Mouse (Mus musculus): ENCODE measurements around the gene Babam2. TPM values are rescaled to one million over a fixed set of nuclear protein-coding genes. Genes with fewer than 3 reads are reported as not detected.

Babam2 gene
- polyA plus RNA-seq, 1 experiment = 33.3 TPM

DNA sequence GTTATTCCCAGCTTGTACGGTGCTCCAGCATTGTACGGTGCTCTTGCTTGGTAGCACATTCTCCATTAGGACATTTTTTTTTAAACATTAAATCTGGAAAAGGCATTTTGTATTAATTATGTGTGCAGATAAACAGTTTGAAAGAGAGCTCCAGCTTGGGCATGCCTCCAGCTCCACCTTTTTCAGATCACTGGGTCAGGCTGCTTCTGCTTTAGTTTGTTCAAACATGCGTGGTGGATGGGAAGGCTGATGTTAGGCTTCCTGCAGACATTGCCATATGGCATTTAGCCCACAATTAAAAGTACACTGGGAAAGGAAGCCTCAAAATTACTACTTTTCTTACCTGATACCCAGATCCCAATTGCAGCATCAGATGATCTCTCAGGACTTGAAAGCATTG, 310.9 kb downstream of the Babam2 start:
- DNase-seq (ENCODE audit: low read depth) = no peak
- TF ChIP-seq CTCF (IDR thresholded peaks at IDR 0.05; ENCODE audit: borderline replicate concordance, extremely low read depth, insufficient read depth, insufficient read length) (no peak), POLR2A (IDR thresholded peaks at IDR 0.05; ENCODE audit: borderline replicate concordance, extremely low read depth, insufficient read depth, insufficient read length, poor library complexity, severe bottlenecking) (no peak)

DNA sequence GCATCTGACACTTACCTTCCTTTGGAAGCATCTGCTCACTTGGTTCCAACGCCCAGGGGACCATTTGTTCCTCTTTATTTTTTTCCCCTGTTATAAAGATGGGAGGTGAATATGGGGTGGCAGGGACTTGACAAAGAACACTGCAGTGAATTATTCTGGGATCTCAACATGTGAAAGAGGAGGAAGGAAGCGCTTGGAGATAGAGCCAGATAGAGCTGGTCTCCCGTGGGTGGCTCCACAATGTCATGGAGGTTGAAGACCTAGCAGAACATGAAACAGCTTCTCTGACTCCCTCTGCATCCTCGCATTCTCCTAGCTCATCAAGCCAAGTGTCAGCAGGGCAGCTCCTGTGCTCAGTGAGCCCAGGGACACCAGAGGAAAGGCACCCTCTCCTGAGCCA, 312.6 kb downstream of the Babam2 start:
- DNase-seq (ENCODE audit: low read depth) = no peak
- TF ChIP-seq POLR2A (IDR thresholded peaks at IDR 0.05; ENCODE audit: borderline replicate concordance, extremely low read depth, insufficient read depth, insufficient read length, poor library complexity, severe bottlenecking) = no peak
- TF ChIP-seq CTCF (IDR thresholded peaks at IDR 0.05; ENCODE audit: borderline replicate concordance, extremely low read depth, insufficient read depth, insufficient read length) = no peak

DNA sequence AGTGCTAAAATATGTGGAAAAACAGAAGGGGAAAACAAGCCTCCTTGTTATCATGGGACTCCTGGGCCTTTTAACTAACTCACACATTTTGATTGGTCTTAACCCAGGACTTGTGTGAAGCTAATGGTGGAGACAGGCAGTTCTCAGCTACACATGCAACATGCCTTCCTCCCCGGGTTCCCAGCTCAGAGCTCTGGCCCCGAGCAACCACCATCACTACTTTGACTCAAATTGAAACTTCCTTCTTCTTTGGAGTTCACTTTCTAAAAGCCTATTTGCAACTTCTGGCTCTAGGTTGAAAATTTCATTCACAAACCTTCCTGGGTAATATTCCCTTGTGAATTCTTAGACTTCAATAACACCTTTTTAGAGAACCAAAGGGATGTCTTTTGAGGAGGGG, 315.6 kb downstream of the Babam2 start:
- DNase-seq (ENCODE audit: low read depth) = no peak

DNA sequence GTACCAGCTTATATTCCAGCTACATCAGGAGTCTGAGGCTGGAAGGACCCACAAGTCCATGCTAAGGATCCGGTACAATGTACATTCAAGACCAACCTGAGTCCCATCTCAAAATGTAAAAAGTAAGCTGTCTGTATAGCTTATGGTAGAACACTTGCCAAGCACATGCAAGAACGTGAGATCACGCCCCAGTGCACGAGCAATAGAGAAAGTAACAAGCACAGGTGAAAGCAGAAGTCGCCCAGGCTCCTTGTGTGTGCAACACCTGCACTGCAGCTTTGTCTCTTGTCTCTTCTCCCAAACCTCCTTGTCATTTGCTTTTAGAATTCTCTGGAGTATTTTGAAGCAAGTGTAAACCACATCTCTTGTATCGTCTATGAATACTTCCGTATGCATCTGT, 317.3 kb downstream of the Babam2 start:
- no peak for TF ChIP-seq POLR2A (IDR thresholded peaks at IDR 0.05; ENCODE audit: borderline replicate concordance, extremely low read depth, insufficient read depth, insufficient read length, poor library complexity, severe bottlenecking)
- no peak for TF ChIP-seq CTCF (IDR thresholded peaks at IDR 0.05; ENCODE audit: borderline replicate concordance, extremely low read depth, insufficient read depth, insufficient read length)
- DNase-seq (ENCODE audit: low read depth) = no peak

More for the DNA sequence above, 315.6 kb downstream of the Babam2 start:
- no peak for TF ChIP-seq CTCF (IDR thresholded peaks at IDR 0.05; ENCODE audit: borderline replicate concordance, extremely low read depth, insufficient read depth, insufficient read length)
- TF ChIP-seq POLR2A (IDR thresholded peaks at IDR 0.05; ENCODE audit: borderline replicate concordance, extremely low read depth, insufficient read depth, insufficient read length, poor library complexity, severe bottlenecking) = no peak

DNA sequence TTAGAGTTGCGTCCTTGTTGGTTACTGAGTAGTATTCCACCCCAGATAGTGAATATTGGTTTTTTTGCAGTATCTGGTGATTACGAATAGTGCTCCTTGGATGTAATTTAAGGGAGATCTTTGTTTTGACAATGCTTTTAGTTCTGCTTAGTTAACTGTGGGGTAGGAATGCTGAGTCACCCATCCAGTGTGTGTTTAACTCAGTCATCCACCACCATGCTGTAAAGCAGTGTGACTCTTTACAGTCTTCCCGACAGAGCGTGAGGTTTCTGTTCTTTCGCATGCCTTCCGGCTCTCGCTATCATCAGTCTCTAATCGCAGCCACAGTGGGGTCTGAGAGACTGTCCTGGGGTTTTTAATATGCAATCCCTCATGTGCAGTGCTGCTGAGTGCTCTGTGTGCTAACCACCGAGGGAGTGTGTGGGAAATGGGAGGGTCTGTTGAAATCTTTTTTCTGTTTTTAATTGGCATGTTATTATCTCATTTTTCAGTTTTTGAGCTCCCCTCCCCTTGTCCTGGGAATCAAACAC, 318.5 kb downstream of the Babam2 start:
- TF ChIP-seq CTCF (IDR thresholded peaks at IDR 0.05; ENCODE audit: borderline replicate concordance, extremely low read depth, insufficient read depth, insufficient read length) = no peak
- no peak for TF ChIP-seq POLR2A (IDR thresholded peaks at IDR 0.05; ENCODE audit: borderline replicate concordance, extremely low read depth, insufficient read depth, insufficient read length, poor library complexity, severe bottlenecking)
- no peak for DNase-seq (ENCODE audit: low read depth)

DNA sequence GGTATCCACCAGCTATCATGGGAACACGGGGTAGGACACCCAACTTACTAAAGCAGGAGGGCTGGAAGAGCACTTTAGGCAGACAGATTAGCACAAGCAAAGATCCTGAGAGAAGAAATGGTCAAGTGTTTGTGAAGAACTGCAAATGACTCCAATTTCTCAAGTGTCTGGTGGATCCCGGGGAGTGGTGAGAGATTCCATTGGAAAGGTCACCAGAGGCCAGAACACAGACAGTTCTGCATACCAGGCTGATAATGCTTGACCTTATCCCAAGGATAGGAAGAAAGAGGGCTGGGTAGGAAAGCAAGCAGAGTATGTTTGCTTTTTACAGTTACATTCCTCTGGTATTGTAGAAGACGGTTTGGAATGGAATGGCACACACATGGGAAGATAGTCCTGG, 320.2 kb downstream of the Babam2 start:
- TF ChIP-seq POLR2A (IDR thresholded peaks at IDR 0.05; ENCODE audit: borderline replicate concordance, extremely low read depth, insufficient read depth, insufficient read length, poor library complexity, severe bottlenecking) (no peak), CTCF (IDR thresholded peaks at IDR 0.05; ENCODE audit: borderline replicate concordance, extremely low read depth, insufficient read depth, insufficient read length) (no peak)
- DNase-seq (ENCODE audit: low read depth) = no peak

DNA sequence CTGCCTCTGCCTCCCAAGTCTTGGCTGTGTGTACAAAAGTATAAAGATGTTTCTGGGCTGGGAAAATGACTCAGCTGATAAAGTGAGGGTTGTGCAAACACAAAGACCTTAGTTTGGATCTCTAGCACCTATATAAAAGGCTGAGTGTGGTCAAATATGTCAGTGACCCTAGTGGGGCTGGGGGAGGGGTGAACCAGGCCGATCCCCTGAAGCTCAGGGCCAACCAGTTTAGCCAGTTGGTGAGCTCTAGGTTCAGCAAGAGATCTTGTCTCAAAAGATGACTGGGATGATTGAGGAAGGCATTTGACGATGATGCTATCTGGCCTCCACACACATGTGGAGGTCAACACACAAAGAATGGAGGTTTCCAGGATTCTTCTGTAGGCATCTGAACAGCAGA, 320.8 kb downstream of the Babam2 start:
- DNase-seq (ENCODE audit: low read depth) = no peak
- TF ChIP-seq CTCF (IDR thresholded peaks at IDR 0.05; ENCODE audit: borderline replicate concordance, extremely low read depth, insufficient read depth, insufficient read length) (no peak), POLR2A (IDR thresholded peaks at IDR 0.05; ENCODE audit: borderline replicate concordance, extremely low read depth, insufficient read depth, insufficient read length, poor library complexity, severe bottlenecking) (no peak)

DNA sequence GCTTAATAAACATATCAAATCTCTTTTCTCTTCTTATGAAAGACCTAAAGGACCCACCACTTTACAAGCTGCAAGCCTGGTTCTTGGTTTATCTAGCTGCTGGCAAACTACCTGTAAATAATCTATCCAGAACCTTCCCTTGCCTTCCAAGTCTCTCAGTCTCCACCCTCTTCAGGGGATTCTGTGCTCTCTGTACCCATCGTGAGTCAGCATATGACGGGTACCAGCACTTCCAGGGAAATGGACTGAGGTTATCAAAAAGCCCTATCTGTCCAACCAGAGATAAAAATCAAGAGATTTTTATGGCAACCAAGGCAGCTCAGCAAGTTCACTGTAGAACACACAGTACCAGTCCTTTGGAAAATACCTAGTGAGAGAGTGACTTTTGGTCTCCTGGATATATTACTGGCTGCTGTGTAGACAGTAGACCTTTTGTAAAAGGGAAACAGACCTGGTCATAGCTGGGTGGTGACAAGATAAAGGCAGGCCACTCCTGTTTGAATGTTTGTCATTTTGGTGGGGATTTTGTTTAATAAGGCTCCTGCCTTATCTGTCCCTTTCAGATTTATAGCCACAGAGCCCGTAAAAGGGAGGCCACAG, 332.4 kb downstream of the Babam2 start:
- no peak for DNase-seq (ENCODE audit: low read depth)
- no peak for TF ChIP-seq POLR2A (IDR thresholded peaks at IDR 0.05; ENCODE audit: borderline replicate concordance, extremely low read depth, insufficient read depth, insufficient read length, poor library complexity, severe bottlenecking)
- no peak for TF ChIP-seq CTCF (IDR thresholded peaks at IDR 0.05; ENCODE audit: borderline replicate concordance, extremely low read depth, insufficient read depth, insufficient read length)

DNA sequence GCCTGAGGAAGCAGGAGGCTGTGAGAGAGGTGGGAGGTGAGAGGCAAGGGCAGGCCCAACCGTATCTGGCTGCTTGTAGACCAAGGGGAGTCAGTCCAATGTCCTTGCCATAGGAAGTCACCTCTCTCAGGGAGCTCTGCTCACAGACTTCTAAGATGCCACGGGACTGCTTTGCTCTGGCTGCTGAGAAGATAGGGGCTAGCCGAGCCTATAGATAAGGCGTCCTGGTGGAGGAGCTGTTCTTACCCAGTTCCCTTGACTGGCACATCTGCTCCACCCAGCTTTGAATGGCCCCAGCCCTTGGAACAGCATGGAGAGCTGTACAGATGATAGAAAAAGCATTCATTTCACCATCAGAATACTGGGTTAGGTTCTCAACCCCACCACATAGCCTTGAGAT, 335.7 kb downstream of the Babam2 start:
- TF ChIP-seq POLR2A (IDR thresholded peaks at IDR 0.05; ENCODE audit: borderline replicate concordance, extremely low read depth, insufficient read depth, insufficient read length, poor library complexity, severe bottlenecking) = no peak
- no peak for TF ChIP-seq CTCF (IDR thresholded peaks at IDR 0.05; ENCODE audit: borderline replicate concordance, extremely low read depth, insufficient read depth, insufficient read length)

DNA sequence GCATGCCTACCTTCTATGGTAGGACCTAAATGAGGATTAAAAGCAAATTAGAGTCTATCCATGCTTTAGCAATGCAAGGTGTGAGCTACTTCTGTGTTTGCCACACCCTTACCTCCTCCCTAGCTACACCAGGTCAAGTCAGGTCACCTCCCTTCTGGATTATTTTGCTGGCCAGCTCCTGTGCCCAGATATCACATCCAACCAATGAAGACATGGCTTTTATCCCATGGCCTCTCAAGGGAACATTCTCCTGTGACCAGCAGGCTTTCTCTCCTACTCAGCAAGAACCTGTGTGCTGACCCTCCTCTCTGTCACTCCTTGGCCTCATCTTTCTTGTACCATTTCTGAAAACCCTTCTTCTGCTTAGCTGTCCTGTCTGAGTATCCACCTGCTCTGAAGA, 336.1 kb downstream of the Babam2 start:
- DNase-seq (ENCODE audit: low read depth) = no peak
- TF ChIP-seq POLR2A (IDR thresholded peaks at IDR 0.05; ENCODE audit: borderline replicate concordance, extremely low read depth, insufficient read depth, insufficient read length, poor library complexity, severe bottlenecking) = no peak
- TF ChIP-seq CTCF (IDR thresholded peaks at IDR 0.05; ENCODE audit: borderline replicate concordance, extremely low read depth, insufficient read depth, insufficient read length) = no peak

More for the DNA sequence above, 335.7 kb downstream of the Babam2 start:
- DNase-seq (ENCODE audit: low read depth) = no peak

DNA sequence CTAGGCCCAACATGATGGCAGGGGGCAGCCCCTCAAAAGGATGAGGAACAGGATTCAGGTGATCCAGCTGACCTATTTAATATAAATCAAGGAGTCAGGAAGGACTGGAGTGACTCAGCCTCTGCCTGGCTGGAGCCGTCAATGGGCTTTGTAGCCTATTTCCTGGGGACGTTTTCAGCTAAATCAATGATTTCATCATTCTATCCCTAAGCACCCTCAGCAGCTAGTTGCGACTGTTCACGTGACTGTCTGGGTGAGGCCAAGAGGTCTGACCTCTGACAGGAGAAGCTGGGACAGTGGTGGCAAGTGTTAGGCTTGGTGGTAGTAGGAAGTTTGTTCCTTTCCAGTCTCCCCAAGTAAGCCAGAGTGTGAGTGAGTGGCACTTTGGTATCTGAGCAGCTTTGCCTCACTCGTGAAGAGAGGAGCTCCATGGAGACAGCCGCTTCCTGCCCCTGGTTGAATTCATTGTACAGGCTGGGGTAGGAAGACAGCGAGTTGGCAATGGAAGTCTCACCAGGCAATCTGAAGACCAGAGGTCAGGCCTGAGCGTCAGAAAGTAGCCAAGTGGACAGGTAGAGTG, 337.1 kb downstream of the Babam2 start:
- TF ChIP-seq CTCF (IDR thresholded peaks at IDR 0.05; ENCODE audit: borderline replicate concordance, extremely low read depth, insufficient read depth, insufficient read length) = no peak
- no peak for TF ChIP-seq POLR2A (IDR thresholded peaks at IDR 0.05; ENCODE audit: borderline replicate concordance, extremely low read depth, insufficient read depth, insufficient read length, poor library complexity, severe bottlenecking)
- DNase-seq (ENCODE audit: low read depth) = no peak

Data from brain, embryonic 14.5 days (tissue).